Mouse (Mus musculus) left cerebral cortex, adult 18-20 months (tissue): ENCODE measurements at regions not wholly inside any gene's neighbourhood (a gene's known extent, or its start where the extent isn't known, plus 50 kb on each side); places are given as distances from the start of the nearest gene placed in this dataset.
"Not testable (repeated sequence)": the region's sequence is repeated elsewhere in the genome, so short reads cannot be mapped to it uniquely, and the experiment has no call there.

ENCODE experiments used
- DNase-seq, 2 experiments: peaks; one replicate each; pipeline ENCODE4 v3.0.0; 2021 to 2022; ENCODE audit warnings: low spot score in 2 of 2, mixed read lengths in 1 of 2

GRCm38 (mm10) chr13:31050160-31050788 lies 76.3 kb downstream of the Gm5447 start:
- no peak for DNase-seq

GRCm38 (mm10) chr13:31051586-31051985 lies 77.6 kb downstream of the Gm5447 start:
- not testable (repeated sequence) for DNase-seq

GRCm38 (mm10) chr13:31054356-31054755 lies 80.4 kb downstream of the Gm5447 start:
- no peak for DNase-seq

DNA sequence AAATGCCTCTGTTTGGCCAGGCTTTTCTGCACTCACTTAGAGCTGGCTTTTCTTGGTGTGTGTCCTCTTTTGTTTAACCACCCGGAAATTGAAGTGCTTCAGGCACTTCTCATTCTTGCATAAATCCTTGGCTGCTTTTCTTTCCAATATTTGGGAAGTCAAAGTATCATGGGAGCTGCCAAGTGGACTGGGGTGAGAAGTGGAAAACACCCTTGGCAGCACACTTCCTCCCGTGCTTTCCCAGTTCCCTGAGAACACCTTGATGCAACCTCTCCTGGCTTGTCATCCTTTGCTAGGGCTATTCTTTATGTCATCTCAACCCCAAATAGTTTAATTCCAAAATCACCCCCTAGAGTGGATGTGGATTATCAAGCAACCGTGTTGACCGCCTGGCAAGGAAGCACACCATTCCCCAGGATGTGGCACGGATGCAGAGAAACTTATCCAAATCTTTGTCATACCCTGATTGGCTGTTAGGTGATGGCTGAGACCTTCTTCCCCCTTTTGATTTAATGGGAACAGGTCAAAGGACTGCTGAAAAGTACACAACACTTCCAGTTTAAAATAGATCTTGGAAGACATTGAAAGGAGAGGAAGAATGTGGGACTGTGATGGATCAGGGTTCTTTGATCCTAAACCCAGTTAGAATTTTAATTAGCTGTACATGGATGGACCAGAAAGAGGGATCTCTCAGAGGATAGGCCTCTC lies 81.5 kb downstream of the Gm5447 start:
- DNase-seq = no peak

DNA sequence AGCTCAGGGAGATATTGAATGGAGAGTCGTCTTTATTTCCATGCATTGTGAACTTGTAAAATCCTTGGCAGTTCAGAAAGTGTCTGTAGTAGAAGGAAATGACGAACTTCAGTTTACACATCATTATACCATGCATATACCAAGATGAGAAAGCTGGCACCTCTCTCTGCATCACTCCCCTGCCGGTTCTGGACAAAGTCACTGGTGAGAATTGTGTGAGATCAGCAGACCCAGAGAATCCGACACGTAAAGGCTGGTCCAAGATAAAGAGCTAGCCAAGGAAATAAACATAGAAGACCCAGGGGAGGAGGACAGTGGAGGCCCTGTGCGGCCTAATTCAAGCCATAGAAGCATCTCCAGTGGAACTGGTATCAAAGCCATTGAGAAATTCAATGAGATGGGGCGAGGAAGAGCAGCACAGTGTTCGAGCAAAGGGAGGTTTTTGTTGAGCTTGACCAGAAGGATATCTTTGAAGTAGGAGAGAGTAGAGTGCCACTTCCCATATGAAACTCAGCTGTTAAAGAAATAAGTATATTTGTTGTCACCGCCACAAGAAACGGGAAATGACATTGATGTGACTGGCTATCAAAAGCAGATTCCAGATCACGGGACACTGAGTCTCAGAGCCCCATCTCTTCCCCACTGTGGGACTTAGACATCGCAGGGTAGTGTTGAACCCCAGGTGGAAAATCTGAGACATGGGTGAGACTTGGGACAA lies 82.3 kb downstream of the Gm5447 start:
- no peak for DNase-seq

DNA sequence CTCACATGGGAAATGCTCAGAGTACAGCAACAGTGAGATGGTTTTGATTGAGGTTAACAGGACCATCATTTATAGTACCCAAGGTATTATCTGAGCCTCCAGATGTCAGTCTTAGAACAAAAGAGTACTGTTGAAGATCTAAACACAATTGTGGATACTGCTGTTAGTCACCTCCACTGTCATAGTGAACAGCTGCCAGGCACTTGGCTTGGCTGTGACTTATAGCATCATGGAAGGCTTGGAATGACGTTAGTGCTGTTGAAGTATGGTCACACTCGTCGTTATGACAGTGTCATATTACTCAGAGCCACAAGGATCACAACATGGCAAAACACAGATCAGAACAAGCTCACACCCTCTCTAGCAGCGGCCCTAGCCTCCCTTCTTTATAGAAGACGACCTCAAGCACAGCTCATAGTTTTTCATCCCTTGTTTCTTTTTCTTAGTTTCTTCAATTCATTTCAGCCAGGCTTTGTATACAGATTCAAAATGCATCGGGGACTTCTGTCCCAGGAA lies 87.0 kb downstream of the Gm5447 start:
- no peak for DNase-seq

DNA sequence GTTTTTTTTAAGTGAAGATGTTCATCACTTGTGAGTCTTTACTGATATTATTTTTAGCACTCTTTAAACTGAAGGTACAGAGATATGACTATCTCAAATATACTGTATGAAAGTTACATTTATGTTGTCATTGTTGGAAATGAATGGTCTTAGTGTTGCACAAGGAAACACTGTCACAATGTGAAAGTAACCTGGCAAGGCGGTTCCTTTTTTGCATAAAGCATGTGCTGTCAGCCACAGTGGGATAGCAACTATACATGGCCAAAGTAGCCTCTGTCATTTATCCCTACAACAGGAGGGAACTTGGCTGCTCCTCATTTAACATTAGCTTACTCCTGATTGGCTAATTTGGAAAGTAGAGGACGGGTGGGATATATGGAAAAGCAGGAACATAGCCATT lies 94.3 kb downstream of the Gm5447 start:
- DNase-seq = no peak

DNA sequence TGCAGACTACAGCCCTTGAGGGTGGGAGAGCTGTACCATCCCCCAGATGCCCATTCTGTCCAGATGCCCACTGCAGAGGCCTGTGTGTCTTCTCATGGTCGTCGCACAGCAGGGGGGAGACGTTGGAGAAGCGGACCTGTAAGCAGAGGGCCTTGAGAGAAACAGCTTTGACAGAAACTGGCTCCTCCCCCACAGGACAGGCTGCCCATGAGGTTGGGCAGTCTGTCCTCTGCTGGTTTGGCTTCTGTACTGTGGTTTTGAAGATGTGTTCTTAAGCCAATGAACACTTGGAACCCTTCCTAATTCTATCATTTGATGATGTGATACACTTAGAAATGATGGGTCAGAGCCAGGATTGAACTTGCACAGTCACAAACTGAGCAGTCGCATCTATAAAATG lies 102.5 kb downstream of the Gm5447 start:
- DNase-seq = no peak

GRCm38 (mm10) chr13:31078751-31079150 lies 104.7 kb downstream of the Gm5447 start:
- no peak for DNase-seq

DNA sequence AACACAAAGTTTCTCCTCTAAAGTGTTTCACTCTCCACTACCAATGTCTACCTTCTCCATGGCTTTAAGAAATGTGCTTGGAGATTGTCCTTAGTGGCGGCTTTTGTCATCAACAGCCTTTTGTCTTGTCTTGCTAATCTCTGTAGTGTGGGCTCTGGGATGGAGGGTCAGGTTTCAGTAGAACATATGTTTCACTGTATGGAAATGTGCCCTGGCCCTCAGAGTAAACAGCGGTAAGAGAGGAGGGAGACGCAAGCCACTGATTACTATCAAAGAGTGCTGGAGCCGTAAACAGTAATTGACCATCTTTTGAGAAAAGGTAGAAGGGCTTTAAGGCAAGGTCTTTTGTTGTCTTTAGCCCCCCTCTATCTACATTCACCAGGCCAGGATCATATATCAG lies 106.2 kb downstream of the Gm5447 start:
- DNase-seq = no peak

GRCm38 (mm10) chr13:31082448-31083140 lies 108.6 kb downstream of the Gm5447 start:
- peak; percentile 69 to 77 for DNase-seq

- no peak for DNase-seq
Measured at GRCm38 (mm10) chr13:31101051-31101450, 127.0 kb downstream of the Gm5447 start.

DNA sequence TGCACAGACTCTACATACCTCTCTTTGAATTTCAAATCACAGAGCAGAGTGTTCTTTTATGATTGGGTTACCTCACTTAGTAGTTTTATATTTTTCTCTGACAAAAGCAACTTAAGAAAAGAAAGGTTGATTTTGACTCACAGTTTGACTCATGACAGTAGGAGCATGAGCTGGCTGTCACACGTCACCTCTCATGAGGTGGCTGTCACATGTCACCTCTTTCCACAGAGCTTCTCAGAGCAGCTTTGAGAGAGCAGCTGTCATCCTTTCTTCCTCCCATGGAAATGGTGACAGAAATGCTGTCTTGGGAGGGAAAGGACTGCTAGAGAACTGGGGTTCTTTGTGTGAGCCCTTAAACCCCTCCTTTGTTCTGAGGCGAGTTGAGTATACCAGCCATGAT lies 133.4 kb downstream of the Gm5447 start:
- DNase-seq = no peak

DNA sequence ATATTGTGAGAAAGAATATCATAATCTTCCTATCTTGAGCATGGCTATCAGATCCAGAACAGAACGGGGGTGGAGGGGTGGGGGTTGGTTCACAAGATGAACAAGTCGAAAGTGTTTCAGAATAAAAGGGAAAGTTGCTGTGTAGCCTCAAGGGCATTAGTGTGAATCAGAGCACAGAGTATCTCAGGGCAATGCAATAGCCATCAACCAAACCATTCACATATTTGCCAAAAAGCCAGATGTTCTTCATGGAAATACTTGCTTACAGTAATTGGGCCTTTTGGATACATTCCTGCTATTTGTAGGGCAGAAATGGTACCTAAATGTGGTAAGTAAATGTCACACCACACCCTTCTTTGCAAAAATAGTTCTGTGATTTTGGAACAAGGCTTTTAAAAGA lies 135.2 kb downstream of the Gm5447 start:
- DNase-seq = no peak

DNA sequence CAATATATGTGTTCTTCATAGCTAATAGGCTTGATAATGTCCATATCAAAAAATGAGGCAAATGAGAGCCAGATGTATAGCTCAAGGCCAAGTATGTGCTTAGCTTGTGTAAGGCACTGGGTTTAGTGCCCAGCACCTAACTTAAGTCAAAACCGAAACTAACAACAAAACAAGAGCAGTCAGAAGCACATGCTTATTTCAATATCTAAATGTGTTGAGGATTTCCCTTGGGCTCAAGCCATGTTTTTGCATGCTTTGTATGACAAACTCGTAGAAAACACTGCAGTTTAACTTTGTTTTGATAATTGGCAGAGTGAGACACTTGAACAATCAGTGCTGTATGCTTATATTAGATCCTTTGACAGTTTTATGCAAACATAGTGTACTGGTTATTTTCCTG lies 148.7 kb downstream of the Gm5447 start:
- DNase-seq = no peak

GRCm38 (mm10) chr13:31124547-31125216 lies 150.7 kb downstream of the Gm5447 start:
- no peak for DNase-seq

DNA sequence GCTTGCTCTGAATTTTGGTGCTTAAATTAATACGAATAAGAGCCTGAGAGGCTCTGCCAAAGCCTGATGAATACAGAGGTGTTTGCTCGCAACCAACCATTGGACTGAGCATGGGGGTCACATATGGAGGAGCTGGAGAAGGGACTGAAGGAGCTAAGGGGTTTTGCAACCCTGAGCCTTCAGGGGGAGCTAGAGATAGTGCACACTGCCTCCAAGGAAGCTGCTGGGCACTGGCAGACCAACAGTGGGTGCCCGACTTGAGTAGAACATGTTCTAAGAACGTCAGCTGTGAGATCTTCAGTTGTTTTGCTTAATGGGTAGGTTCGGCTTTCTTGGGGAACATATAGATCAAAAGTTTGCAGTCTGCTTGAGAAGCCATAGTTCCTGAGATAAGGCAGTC lies 158.5 kb downstream of the Gm5447 start:
- no peak for DNase-seq

DNA sequence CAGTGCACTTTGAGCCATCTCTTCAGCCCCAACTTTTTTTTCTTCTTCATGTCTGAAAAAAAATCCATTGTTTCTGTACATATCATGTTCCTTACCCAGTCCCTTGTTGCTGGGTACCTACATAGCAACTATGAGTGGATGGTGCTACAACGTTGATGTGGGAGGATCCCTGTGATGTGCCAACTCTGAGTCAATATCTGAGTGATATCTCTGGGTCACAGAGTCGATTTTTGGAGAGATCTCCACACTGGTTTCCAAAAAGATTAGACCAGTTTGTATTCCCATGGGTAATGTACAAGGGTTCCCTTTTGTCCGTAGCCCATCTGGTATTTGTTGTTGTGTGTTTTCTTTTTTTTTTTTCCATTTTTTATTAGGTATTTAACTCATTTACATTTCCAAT lies 165.7 kb downstream of the Gm5447 start:
- no peak for DNase-seq

DNA sequence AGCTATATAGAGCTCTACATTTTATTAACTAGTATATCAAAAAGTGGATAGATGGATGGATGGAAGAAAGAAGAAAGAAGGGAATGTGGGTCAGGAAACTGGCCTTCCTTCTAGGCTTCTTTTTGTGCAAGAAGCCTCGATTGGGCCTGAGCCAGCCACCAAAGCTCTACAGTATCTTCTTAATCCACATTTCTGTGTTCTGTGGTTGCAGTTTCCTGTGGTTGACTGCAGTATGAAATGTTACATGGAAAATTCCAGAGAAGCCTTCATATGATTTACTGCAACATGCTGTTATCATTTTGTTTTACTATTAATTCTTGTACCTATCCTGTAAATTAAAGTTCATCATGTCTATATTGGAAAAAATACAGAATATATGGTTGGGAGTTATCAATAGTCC lies 173.3 kb downstream of the Gm5447 start:
- DNase-seq = no peak

GRCm38 (mm10) chr13:31154066-31154465 lies 180.1 kb downstream of the Gm5447 start:
- DNase-seq = no peak

GRCm38 (mm10) chr13:31163878-31164495 lies 190.0 kb downstream of the Gm5447 start:
- DNase-seq = no peak
